Mouse (Mus musculus) cerebellum, adult 2 months (tissue): ENCODE data around the gene Ndufa7. TPM values are rescaled to one million over a fixed set of nuclear protein-coding genes. Genes with fewer than 3 reads are reported as not detected.

ENCODE experiments used
- DNase-seq, 2 experiments: peaks; one replicate each; pipeline ENCODE4 v3.0.0; 2021
- H3K27ac ChIP-seq: fragments of 200-500 bp; 2 replicates; pipeline ENCODE4 v1.5.1; 2012; ENCODE audit warnings: low read length, control low read depth, inconsistent platforms; ENCODE audit not compliant: insufficient read depth
- H3K27me3 ChIP-seq: fragments of 200-500 bp; 2 replicates; pipeline ENCODE4 v1.6.1; 2012; ENCODE audit warnings: inconsistent platforms, mild to moderate bottlenecking, low read length, moderate library complexity; ENCODE audit not compliant: control insufficient read depth, insufficient read depth
- H3K4me1 ChIP-seq: fragments of 200-500 bp; 2 replicates; pipeline ENCODE4 v1.6.1; 2011; ENCODE audit warnings: low read length; ENCODE audit not compliant: control insufficient read depth, insufficient read depth
- H3K4me3 ChIP-seq: fragments of 200-500 bp; replicated peaks from 2 replicates; pipeline ENCODE3; 2011; ENCODE audit warnings: mild to moderate bottlenecking, low read depth, low read length, control low read depth; ENCODE audit not compliant: insufficient read depth
- CTCF ChIP-seq: fragments of 200-500 bp; IDR thresholded peaks from 2 replicates; pipeline ENCODE4 v1.5.1; 2011; ENCODE audit warnings: low read depth, mild to moderate bottlenecking, control low read depth, low read length, moderate library complexity, borderline replicate concordance; ENCODE audit not compliant: insufficient read depth
- POLR2A ChIP-seq: fragments of 200-500 bp; IDR thresholded peaks from 2 replicates; pipeline ENCODE4 v1.6.1; 2011; ENCODE audit warnings: low read length, control low read depth, borderline replicate concordance; ENCODE audit not compliant: insufficient read depth
- WGBS: fragments of 180-500 bp; shearing (Covaris S2); methylation state at CpG from one replicate; pipeline ENCODE4 v1.1.7; 2018; 5-methylcytosine and 5-hydroxymethylcytosine counted together
- polyA plus RNA-seq: library from polyadenylated mRNA; depleted of rRNA; stranded (reverse); fragments of >200 nt; gene quantifications from 2 replicates; pipeline ENCODE4 v1.2.3, GENCODE M21; 2012

Ndufa7 gene
- polyA plus RNA-seq, 1 experiment, result 341 TPM

DNA sequence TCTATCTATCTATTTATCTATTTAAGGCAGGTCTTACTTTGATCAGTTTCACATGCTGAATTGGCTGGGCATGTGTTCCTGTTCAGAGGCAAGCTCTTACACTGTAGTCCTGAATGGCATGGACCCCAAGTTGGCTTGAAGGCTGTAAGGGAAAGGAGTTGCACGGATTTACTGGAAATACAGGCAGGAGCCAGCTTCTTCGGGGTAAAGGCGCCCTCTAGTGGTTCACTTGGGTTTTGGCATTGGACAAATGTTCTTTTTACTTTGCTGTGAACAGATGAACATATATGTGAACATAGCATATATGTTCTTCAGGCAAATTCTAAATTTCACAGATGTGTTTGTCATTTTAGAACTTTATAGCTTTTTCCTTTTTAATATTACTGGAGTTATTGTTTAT is 2.5 kb downstream of the Ndufa7 start:
- DNase-seq, result peak; percentile 74 to 77
- Histone ChIP-seq H3K27ac (no peak overlapping the region), H3K27me3 (no peaks in the 10 kb centered on the region), H3K4me3 (no peak overlapping the region), H3K4me1 (peaks cover 13% of the 10 kb centered on the region)
- 0% methylated on average over 3 of the region's 3 CpGs for WGBS
- TF ChIP-seq POLR2A (no peak), CTCF (peak; percentile 79)

DNA sequence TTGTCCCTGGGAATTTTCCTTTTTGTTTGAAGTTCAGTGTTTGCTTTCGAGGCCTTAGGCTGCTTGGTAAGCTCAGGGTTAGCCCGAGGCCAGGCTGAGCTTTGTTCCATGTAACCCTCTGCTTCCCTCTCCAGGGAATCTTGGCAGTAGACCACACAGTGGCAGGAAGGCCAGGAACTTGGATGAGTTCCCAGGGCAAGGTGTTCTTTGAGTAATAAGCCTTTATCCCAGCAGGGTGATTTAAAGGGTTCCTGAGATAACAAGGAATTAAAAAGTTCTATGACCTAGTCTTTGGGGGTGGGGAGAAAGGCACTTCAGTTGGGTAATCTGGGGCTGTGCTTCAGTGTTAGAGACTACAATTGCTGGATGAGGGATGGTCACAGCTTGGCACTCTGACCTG is 4.5 kb downstream of the Ndufa7 start:
- H3K4me1 ChIP-seq, result peaks cover 13% of the 10 kb centered on the region
- 3% methylated on average over 2 of the region's 2 CpGs for WGBS
- TF ChIP-seq CTCF, result no peak
- TF ChIP-seq POLR2A, result no peak
- DNase-seq, result peak; percentile 64 to 84
- H3K27me3 ChIP-seq, result no peaks in the 10 kb centered on the region
- peak overlapping the region; percentile 43; the same call in 1 of the 2 replicates for H3K27ac ChIP-seq
- no peak overlapping the region for H3K4me3 ChIP-seq

DNA sequence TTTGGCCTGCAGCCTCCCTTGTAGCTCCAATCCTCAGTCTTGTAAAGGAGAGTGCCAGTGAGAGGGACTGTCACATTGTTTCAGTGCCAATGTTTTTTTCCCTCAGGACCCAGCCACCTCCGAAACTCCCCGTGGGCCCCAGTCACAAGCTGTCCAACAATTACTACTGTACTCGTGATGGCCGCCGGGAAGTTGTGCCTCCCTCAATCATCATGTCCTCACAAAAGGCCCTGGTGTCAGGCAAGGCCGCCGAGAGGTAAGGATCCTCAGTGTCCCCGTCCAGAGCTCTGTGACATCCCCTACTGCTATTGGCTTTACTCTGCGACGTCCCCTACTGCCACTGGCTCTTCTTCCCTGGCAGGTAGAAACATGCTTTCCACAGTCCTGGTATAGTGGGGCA is 5.2 kb downstream of the Ndufa7 start:
- H3K27me3 ChIP-seq, result no peaks in the 10 kb centered on the region
- H3K27ac ChIP-seq, result peak overlapping the region; percentile 10; the same call in 1 of the 2 replicates
- DNase-seq, result peak in 1 of 2 experiments; percentile 30
- WGBS, result 18% methylated on average over 10 of the region's 10 CpGs
- H3K4me1 ChIP-seq, result peaks cover 13% of the 10 kb centered on the region
- H3K4me3 ChIP-seq, result no peak overlapping the region
- TF ChIP-seq CTCF (no peak), POLR2A (no peak)

DNA sequence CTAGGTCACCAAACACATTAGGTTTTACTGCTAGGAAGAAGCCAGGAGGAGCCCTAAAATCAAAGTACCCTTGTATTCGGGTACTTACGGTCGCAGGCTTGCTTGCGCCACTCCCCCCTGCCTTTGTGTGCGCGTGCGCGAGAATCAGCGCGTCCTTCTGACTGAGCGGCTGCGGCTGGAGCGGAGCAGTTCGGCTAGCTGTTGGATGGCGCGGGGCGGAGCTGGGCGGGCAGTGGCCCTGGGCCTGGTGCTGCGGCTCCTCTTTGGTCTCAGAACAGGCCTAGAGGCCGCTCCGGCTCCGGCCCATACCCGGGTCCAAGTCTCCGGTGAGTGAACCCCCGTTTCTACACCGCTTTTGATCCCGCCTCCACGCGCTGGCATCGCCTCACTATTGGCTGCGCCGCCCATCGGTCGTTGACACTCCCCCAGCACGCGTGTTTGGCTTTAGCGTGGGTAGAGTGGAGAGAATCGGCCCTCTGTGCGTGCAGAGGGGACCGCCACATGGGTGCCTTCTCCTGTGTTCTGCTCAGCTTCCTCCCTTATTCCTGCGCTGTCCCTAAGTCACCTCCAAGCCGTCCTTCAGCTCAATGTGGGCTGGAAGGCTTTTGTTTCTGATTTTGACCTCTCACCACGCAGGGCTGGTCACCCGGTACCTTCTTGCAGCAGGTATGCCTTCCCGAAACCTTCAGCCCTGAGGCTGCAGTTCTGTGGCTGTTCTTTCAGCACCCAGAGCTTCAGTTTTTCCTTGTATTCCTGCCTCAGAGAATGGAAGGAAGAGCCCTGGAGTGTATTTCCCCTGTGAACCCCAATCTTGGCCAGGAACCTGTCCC is 18.8 kb downstream of the Ndufa7 start, which contains the start of gene Cd320:
Gene Cd320 (plus strand): TSS at position 126 of the 830 bp plus-strand sequence.
- Histone ChIP-seq H3K4me1 (no peaks in the 10 kb centered on the region), H3K27ac (0 out of 2 replicates have a peak within 1 kb of the TSS, but pooled peaks have one; percentile 32), H3K4me3 (peak within 1 kb of the TSS; percentile 74), H3K27me3 (no peaks in the 10 kb centered on the region)
- WGBS, result under 1% methylated on average over 45 of the region's 45 CpGs
- TF ChIP-seq POLR2A, result peak; percentile 80
- no peak for TF ChIP-seq CTCF
- DNase-seq, result peak; percentile 93 to 96

DNA sequence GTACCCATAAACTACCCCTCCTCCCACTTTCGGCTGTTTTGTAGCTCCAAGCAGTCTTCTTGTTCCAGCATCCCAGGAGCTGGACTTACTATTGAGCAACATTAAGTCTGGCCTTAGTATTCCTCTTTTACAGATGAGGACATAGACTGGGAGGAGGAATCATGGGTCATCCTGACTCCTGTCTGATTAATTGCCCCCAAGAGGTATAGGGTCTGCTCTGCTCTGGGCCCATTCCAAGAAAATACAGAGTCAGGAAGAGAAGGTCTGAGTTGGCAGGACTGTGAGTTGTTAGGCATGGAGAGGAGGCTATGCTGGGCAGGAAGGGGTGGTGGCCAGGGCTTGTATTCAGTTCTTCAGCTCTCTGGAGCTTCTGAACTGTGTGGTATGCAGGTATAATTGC is 19.8 kb downstream of the Ndufa7 start:
- DNase-seq, result no peak
- TF ChIP-seq CTCF (no peak), POLR2A (no peak)
- no peak overlapping the region for H3K4me3 ChIP-seq
- H3K27me3 ChIP-seq, result no peaks in the 10 kb centered on the region
- no peaks in the 10 kb centered on the region for H3K4me1 ChIP-seq
- 41% methylated on average over 1 of the region's 1 CpGs for WGBS
- no peak overlapping the region for H3K27ac ChIP-seq

DNA sequence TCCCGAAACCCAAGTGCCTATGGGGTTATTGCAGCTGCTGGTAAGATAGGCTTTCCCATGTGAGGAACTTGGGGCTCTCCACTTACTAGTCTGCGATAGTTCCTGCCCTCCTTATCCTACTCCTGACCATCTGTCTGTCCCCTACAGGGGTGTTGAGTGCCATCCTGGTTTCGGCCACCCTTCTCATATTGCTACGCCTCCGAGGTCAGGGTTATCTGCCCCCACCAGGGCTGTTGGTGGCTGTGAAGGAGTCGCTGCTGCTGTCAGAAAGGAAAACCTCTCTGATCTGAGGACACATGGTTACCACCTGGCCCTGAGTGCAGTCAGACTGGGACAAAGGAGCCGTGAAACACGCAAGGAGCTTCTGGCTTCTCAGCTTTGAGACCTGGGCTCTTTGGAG is 23.8 kb downstream of the Ndufa7 start:
- Histone ChIP-seq H3K27ac (no peak overlapping the region), H3K4me3 (no peak overlapping the region), H3K4me1 (no peaks in the 10 kb centered on the region), H3K27me3 (no peaks in the 10 kb centered on the region)
- 90% methylated on average over 8 of the region's 8 CpGs for WGBS
- TF ChIP-seq POLR2A (no peak), CTCF (no peak)
- DNase-seq, result no peak

DNA sequence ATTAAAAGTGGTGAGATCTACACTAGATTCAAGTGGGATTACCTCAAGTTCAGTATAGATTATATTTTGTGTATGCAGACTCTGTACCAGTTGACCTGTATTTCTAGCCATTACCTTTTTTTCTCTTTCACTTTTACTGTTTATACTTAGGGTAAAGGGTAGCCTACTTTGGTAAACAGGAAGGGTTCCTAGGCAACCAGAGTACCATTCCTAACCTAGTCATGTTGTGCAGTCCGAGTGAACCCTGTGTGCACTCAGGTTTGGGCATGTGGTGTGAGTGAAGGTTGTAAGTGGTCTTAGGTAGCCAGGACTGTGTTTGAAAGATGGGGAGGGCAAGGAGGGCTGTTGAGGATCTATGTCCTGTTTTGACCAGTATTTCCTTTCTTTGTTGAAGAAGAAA is 27.0 kb downstream of the Ndufa7 start:
- H3K27me3 ChIP-seq, result no peaks in the 10 kb centered on the region
- TF ChIP-seq POLR2A, result no peak
- no peak for TF ChIP-seq CTCF
- H3K4me1 ChIP-seq, result no peaks in the 10 kb centered on the region
- WGBS, result 74% methylated on average over 1 of the region's 1 CpGs
- no peak overlapping the region for H3K4me3 ChIP-seq
- DNase-seq, result no peak
- H3K27ac ChIP-seq, result no peak overlapping the region

DNA sequence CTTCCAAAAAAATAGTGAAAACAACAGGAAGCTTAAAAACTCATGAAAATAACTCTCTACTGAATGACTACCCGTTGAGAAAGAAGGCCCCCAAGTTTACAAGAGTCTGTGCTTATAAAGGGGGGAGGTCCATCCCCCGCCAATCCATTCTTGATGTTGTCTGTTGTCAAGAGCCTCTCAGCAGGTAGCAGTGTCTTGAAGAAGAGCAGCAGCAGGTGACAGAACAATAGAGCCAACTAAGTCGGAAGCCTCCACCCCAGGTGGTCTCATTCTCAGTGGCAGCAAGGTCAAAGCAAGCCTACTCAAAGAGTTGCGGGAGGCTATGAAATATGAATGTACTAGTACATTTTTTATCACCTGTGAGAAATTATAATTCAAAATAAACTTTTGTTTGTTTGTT is 33.4 kb downstream of the Ndufa7 start:
- 25% methylated on average over 4 of the region's 4 CpGs for WGBS
- Histone ChIP-seq H3K27me3 (no peaks in the 10 kb centered on the region), H3K27ac (no peak overlapping the region), H3K4me3 (no peak overlapping the region), H3K4me1 (no peaks in the 10 kb centered on the region)
- TF ChIP-seq POLR2A, result no peak
- no peak for TF ChIP-seq CTCF
- no peak for DNase-seq
